Mouse (Mus musculus): Measurements from ENCODE around the gene Ier2. TPM values are rescaled to one million over a fixed set of nuclear protein-coding genes. Genes with fewer than 3 reads are reported as not detected.
A peak's percentile ranks its signal among the peaks of the same experiment; 100 is the strongest.

The Ier2 gene
- polyA plus RNA-seq, 1 experiment from 2014 or later: 13.0 TPM

DNA sequence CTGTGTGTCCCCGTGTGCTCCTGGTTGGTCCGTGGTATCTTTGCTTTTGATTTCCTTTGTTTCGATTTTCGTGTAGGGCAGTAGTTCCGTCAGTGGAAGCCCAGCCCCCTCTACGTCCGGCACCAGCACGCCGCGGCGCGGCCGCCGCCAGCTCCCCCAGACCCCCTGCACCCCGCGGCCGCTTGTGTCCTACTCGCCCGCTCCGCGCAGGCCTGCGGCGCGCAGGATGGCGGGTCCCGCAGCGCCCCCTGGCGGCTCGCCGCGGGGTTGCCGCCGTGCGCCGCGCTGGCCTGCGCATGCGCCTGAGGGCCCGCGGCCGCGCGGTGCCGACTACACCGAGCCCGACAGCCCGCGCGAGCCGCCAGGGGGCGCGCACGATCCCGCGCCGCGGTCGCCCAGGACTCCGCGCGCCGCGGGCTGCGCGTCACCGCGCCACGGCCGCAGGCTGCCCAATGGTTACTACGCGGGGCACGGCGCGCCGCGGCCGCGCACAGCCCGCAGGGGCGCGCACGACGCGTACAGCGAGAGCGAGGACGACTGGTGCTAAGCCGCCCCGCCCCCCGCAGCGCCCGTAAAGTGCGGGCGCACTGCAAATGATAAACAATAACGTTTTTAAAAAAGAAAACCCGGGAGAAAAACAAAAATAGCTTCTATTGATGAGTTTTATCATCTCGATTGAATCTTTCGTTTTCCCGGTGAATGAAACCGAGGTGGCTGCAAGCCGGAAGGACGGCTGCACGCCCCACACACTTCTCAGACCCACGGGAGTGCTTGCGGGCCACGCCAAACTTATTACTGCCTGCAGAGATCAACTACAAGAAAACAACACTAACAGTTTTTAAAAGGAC is 23.3 kb downstream of the Ier2 start:
- WGBS: under 1% methylated on average over 106 of the region's 106 CpGs
- no peaks in the 10 kb centered on the region for H3K9me3 ChIP-seq (replicated peaks; ENCODE audit: control insufficient read depth, low read length, poor library complexity, severe bottlenecking)
- H3K27ac ChIP-seq (ENCODE audit: low read length): peak overlapping the region; percentile 82
- no peaks in the 10 kb centered on the region for H3K27me3 ChIP-seq (ENCODE audit: control insufficient read depth, insufficient read depth, low read depth, low read length)
- peak overlapping the region; percentile 40 for H3K4me3 ChIP-seq (ENCODE audit: low read depth, low read length)
- peak; percentile 93 for ATAC-seq
- H3K36me3 ChIP-seq (ENCODE audit: control insufficient read depth, insufficient read depth, low read length): no peaks in the 10 kb centered on the region; the same call in 1 of the 2 replicates
- peaks cover 15% of the 10 kb centered on the region for H3K4me1 ChIP-seq (ENCODE audit: control insufficient read depth, insufficient read depth, low read length)
- H3K4me2 ChIP-seq (ENCODE audit: low read length): peak overlapping the region; percentile 89
- peak overlapping the region; percentile 74 for H3K9ac ChIP-seq (ENCODE audit: low read depth, low read length)

DNA sequence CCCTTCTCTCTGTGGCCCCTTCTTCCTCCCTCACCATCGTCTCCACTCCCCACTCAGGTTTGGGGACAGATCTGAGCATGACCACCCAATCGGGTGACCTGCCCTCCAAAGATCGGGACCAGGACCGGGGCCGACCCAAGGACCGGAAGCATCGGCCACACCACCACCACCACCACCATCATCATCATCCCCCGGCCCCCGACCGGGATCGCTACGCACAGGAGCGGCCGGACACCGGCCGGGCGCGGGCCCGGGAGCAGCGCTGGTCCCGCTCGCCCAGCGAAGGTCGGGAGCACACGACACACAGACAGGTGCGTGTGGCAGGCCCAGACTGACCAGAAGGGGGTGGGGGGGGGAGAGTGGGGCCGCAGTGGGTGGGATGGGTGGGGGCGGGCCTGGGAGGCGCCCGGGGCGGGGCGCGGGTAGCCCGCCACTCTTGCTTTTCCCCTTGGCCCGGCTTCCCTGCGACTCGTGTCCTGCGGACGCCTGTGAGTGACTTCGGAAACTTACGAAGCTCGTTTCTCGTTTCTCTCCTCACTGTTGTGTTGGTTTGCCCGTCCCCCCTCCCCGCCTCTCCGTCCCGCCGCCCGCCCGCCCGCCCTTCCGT is 24.0 kb downstream of the Ier2 start:
- H3K4me1 ChIP-seq (ENCODE audit: control insufficient read depth, insufficient read depth, low read length): peaks cover 16% of the 10 kb centered on the region
- H3K36me3 ChIP-seq (ENCODE audit: control insufficient read depth, insufficient read depth, low read length): peaks cover under 1% of the 10 kb centered on the region; the same call in 1 of the 2 replicates
- WGBS: under 1% methylated on average over 31 of the region's 52 CpGs
- H3K4me2 ChIP-seq (ENCODE audit: low read length): peak overlapping the region; percentile 89
- no peaks in the 10 kb centered on the region for H3K27me3 ChIP-seq (ENCODE audit: control insufficient read depth, insufficient read depth, low read depth, low read length)
- peak; percentile 22 for ATAC-seq
- peak overlapping the region; percentile 82 for H3K27ac ChIP-seq (ENCODE audit: low read length)
- H3K9ac ChIP-seq (ENCODE audit: low read depth, low read length): peak overlapping the region; percentile 74
- H3K4me3 ChIP-seq (ENCODE audit: low read depth, low read length): peak overlapping the region; percentile 40
- no peaks in the 10 kb centered on the region for H3K9me3 ChIP-seq (replicated peaks; ENCODE audit: control insufficient read depth, low read length, poor library complexity, severe bottlenecking)

GRCm38 (mm10) chr8:84637946-84638554 is 24.6 kb downstream of the Ier2 start:
- no peaks in the 10 kb centered on the region for H3K27me3 ChIP-seq (ENCODE audit: control insufficient read depth, insufficient read depth, low read depth, low read length)
- H3K4me1 ChIP-seq (ENCODE audit: control insufficient read depth, insufficient read depth, low read length): peaks cover 16% of the 10 kb centered on the region
- peak overlapping the region; percentile 89 for H3K4me2 ChIP-seq (ENCODE audit: low read length)
- no peak for ATAC-seq
- peak overlapping the region; percentile 40 for H3K4me3 ChIP-seq (ENCODE audit: low read depth, low read length)
- 38% methylated on average over 8 of the region's 8 CpGs for WGBS
- peaks cover 4% of the 10 kb centered on the region; the same call in 1 of the 2 replicates for H3K36me3 ChIP-seq (ENCODE audit: control insufficient read depth, insufficient read depth, low read length)
- H3K27ac ChIP-seq (ENCODE audit: low read length): no peak overlapping the region
- peak overlapping the region; percentile 74 for H3K9ac ChIP-seq (ENCODE audit: low read depth, low read length)
- H3K9me3 ChIP-seq (replicated peaks; ENCODE audit: control insufficient read depth, low read length, poor library complexity, severe bottlenecking): no peaks in the 10 kb centered on the region

GRCm38 (mm10) chr8:84636051-84636691 is 26.5 kb downstream of the Ier2 start:
- Histone ChIP-seq H3K36me3 (ENCODE audit: control insufficient read depth, insufficient read depth, low read length) (peaks cover 4% of the 10 kb centered on the region; the same call in 1 of the 2 replicates), H3K9ac (ENCODE audit: low read depth, low read length) (no peak overlapping the region), H3K9me3 (replicated peaks; ENCODE audit: control insufficient read depth, low read length, poor library complexity, severe bottlenecking) (no peaks in the 10 kb centered on the region), H3K4me1 (ENCODE audit: control insufficient read depth, insufficient read depth, low read length) (peaks cover 16% of the 10 kb centered on the region), H3K4me2 (ENCODE audit: low read length) (no peak overlapping the region), H3K4me3 (ENCODE audit: low read depth, low read length) (no peak overlapping the region), H3K27me3 (ENCODE audit: control insufficient read depth, insufficient read depth, low read depth, low read length) (no peaks in the 10 kb centered on the region), H3K27ac (ENCODE audit: low read length) (no peak overlapping the region)
- WGBS: 89% methylated on average over 17 of the region's 17 CpGs
- no peak for ATAC-seq

DNA sequence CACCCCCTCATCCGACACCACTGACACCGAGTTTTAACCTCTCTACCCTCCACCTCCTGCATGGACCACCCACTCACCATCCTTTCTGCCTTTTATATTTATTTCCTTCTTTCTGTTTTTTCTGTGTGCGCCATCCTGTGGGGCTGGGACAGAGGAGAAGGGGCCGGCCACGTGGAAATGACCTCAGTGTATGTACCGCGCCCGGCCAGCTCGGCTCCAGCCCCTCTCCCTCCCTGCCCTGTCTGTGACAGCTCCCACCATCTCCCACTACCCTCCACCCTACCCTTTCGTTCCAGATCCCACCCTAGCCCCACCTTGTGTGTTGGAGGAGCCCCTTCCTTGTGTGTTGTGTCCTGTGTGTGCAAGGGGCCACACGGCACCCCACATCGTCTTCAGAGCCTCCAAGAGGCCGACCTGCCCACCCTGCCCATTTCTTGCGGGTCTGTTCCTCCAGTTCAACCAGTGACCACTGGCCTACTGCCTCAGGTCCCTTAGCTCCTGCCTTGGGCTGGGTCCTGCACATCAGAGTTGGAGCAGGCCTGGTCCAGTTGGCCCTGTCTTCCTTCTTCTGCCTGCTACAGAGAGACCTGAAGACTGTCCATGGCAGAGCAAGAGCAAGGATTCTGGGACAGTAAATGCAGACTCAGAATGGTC is 27.1 kb downstream of the Ier2 start:
- 61% methylated on average over 13 of the region's 14 CpGs for WGBS
- Histone ChIP-seq H3K36me3 (ENCODE audit: control insufficient read depth, insufficient read depth, low read length) (peaks cover 4% of the 10 kb centered on the region; the same call in 1 of the 2 replicates), H3K4me3 (ENCODE audit: low read depth, low read length) (no peak overlapping the region), H3K9me3 (replicated peaks; ENCODE audit: control insufficient read depth, low read length, poor library complexity, severe bottlenecking) (no peaks in the 10 kb centered on the region), H3K4me1 (ENCODE audit: control insufficient read depth, insufficient read depth, low read length) (peaks cover 16% of the 10 kb centered on the region), H3K4me2 (ENCODE audit: low read length) (no peak overlapping the region), H3K9ac (ENCODE audit: low read depth, low read length) (0 out of 2 replicates have a peak overlapping the region, but pooled peaks have one; percentile 51), H3K27ac (ENCODE audit: low read length) (peak overlapping the region; percentile 54; the same call in 1 of the 2 replicates), H3K27me3 (ENCODE audit: control insufficient read depth, insufficient read depth, low read depth, low read length) (no peaks in the 10 kb centered on the region)
- no peak for ATAC-seq

DNA sequence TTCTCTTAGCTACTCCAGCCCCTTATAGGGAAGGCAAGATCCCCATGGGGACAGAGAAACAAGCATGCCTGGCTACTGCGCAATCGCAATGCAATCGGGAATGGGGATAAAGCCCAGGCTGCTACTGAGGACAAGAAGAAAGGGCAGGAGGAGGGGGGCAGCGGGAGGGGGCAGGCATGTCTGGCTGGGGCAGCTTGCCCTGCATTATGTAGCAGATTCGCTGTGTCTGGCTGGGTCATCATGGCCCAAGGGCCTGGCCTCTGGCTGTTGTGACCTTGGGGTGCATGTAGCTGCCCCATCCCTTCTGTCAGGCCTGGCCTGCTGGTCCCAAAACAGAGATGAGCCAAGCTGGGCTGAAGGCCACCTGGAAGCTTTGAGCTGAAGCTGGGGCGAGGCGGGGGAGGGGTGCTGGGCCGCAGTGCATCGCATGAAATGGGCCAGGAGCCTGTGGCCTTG is 27.8 kb downstream of the Ier2 start:
- Histone ChIP-seq H3K4me3 (ENCODE audit: low read depth, low read length) (no peak overlapping the region), H3K27me3 (ENCODE audit: control insufficient read depth, insufficient read depth, low read depth, low read length) (no peaks in the 10 kb centered on the region), H3K4me1 (ENCODE audit: control insufficient read depth, insufficient read depth, low read length) (peaks cover 13% of the 10 kb centered on the region), H3K9me3 (replicated peaks; ENCODE audit: control insufficient read depth, low read length, poor library complexity, severe bottlenecking) (no peaks in the 10 kb centered on the region), H3K27ac (ENCODE audit: low read length) (peak overlapping the region; percentile 54), H3K36me3 (ENCODE audit: control insufficient read depth, insufficient read depth, low read length) (peaks cover 8% of the 10 kb centered on the region; the same call in 1 of the 2 replicates), H3K9ac (ENCODE audit: low read depth, low read length) (peak overlapping the region; percentile 51; the same call in 1 of the 2 replicates), H3K4me2 (ENCODE audit: low read length) (no peak overlapping the region)
- ATAC-seq: no peak
- WGBS: 21% methylated on average over 9 of the region's 9 CpGs

DNA sequence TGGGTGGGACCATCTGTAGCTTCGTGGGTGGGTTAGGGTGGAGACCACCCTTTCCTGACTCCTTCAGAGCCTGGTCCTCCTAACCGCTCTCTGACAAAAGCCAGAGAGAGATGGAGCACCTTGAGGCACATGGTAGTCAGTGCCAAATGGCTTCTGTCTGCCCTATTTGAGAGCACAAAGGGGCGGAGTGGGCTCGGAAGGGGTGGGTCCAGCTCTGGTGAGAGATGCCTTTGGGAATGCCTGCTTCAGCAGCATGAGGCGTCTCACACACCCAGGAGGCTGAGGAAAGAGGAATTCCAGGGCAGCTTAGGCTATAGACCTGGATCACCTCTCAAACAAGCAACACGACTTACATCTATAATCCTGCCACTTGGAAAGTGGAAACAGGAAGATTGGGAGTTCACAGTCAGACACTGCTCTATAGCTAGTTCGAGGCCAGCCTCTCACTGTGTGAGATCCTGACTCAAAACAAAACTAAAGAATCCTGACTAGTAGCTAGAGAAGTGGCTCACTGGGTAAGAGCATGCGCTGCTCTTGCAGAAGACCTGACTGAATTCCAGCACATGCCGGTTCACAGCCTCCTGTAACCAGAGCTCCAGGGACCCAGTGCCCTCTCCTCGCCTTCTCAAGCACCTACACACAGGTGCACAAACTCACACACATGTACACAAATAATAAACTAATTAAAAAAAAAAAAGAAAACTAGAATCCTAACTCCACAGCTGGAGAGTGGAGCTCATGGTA is 28.6 kb downstream of the Ier2 start:
- ATAC-seq: no peak
- no peak overlapping the region for H3K9ac ChIP-seq (ENCODE audit: low read depth, low read length)
- 50% methylated on average over 10 of the region's 10 CpGs for whole genome bisulfite sequencing

More for the DNA sequence above, 28.6 kb downstream of the Ier2 start:
- Histone ChIP-seq H3K4me3 (ENCODE audit: low read depth, low read length) (no peak overlapping the region), H3K36me3 (ENCODE audit: control insufficient read depth, insufficient read depth, low read length) (peaks cover 11% of the 10 kb centered on the region; the same call in 1 of the 2 replicates), H3K4me1 (ENCODE audit: control insufficient read depth, insufficient read depth, low read length) (peaks cover 13% of the 10 kb centered on the region), H3K9me3 (replicated peaks; ENCODE audit: control insufficient read depth, low read length, poor library complexity, severe bottlenecking) (no peaks in the 10 kb centered on the region), H3K27me3 (ENCODE audit: control insufficient read depth, insufficient read depth, low read depth, low read length) (no peaks in the 10 kb centered on the region), H3K27ac (ENCODE audit: low read length) (peak overlapping the region; percentile 54; the same call in 1 of the 2 replicates), H3K4me2 (ENCODE audit: low read length) (no peak overlapping the region)

All from midbrain, embryonic 16.5 days (tissue).